Mouse (Mus musculus) thymus, postnatal 10 days (tissue): ENCODE results near the gene Osmr.
"Not testable (repeated sequence)": the region's sequence is repeated elsewhere in the genome, so short reads cannot be mapped to it uniquely, and the experiment has no call there.

Experiments used
- DNase-seq, 2 experiments: peaks; one replicate each; pipeline ENCODE4 v3.0.0; 2021; ENCODE audit warnings: low spot score in 2 of 2

Gene Osmr

GRCm38 (mm10) chr15:6861617-6862016 is 13.2 kb downstream of the Osmr start:
- no peak for DNase-seq

GRCm38 (mm10) chr15:6859781-6860180 is 15.0 kb downstream of the Osmr start:
- DNase-seq: no peak

- no peak for DNase-seq
These were observed 15.9 kb downstream of the Osmr start for GRCm38 (mm10) chr15:6858871-6859270.

- no peak for DNase-seq
These were observed 17.4 kb downstream of the Osmr start for GRCm38 (mm10) chr15:6857270-6857905.

- no peak for DNase-seq
These were observed 24.9 kb downstream of the Osmr start for GRCm38 (mm10) chr15:6849851-6850250.

- DNase-seq: no peak
These were observed 34.6 kb downstream of the Osmr start for GRCm38 (mm10) chr15:6840199-6840598.

- DNase-seq: no peak
These were observed 59.0 kb downstream of the Osmr start for GRCm38 (mm10) chr15:6815807-6816206.

- DNase-seq: not testable (repeated sequence)
These were observed 73.6 kb downstream of the Osmr start for GRCm38 (mm10) chr15:6801212-6801611.

GRCm38 (mm10) chr15:6792846-6793245 is 81.9 kb downstream of the Osmr start:
- DNase-seq: no peak

- DNase-seq: no peak
These were observed 83.1 kb downstream of the Osmr start for GRCm38 (mm10) chr15:6791648-6792047.

- DNase-seq: no peak
These were observed 84.8 kb downstream of the Osmr start for GRCm38 (mm10) chr15:6790011-6790410.

- DNase-seq: no peak
These were observed 87.5 kb downstream of the Osmr start for GRCm38 (mm10) chr15:6787236-6787635.

GRCm38 (mm10) chr15:6786212-6786611 is 88.6 kb downstream of the Osmr start:
- no peak for DNase-seq

- no peak for DNase-seq
These were observed 102.5 kb downstream of the Osmr start for GRCm38 (mm10) chr15:6772265-6772664.
